Mouse (Mus musculus) bone marrow macrophage, adult 2 months (primary cell): ENCODE data around the gene Dusp9. TPM values are rescaled to one million over a fixed set of nuclear protein-coding genes. Genes with fewer than 3 reads are reported as not detected.

ENCODE experiments used
- H3K27ac ChIP-seq: 2 replicates; pipeline ENCODE4 v1.5.1; 2012; ENCODE audit warnings: low read depth, low read length; ENCODE audit not compliant: insufficient read depth
- H3K4me1 ChIP-seq: 2 replicates; pipeline ENCODE4 v1.6.1; 2012; ENCODE audit warnings: low read length; ENCODE audit not compliant: control insufficient read depth, insufficient read depth
- H3K4me3 ChIP-seq: 2 replicates; pipeline ENCODE4 v1.5.1; 2012; ENCODE audit warnings: mild to moderate bottlenecking, low read length, moderate library complexity; ENCODE audit not compliant: insufficient read depth
- CTCF ChIP-seq: IDR thresholded peaks from 2 replicates; pipeline ENCODE4 v1.5.1; 2012; ENCODE audit warnings: low read depth, mild to moderate bottlenecking, low read length, moderate library complexity
- POLR2A ChIP-seq: IDR thresholded peaks from 2 replicates; pipeline ENCODE4 v1.6.1; 2012; ENCODE audit warnings: mild to moderate bottlenecking, low read depth, low read length, borderline replicate concordance
- polyA plus RNA-seq: library from polyadenylated mRNA; stranded (reverse); fragments of >200 nt; gene quantifications from 2 replicates; pipeline ENCODE4 v1.2.4, GENCODE M21; 2012; ENCODE audit not compliant: missing spikeins, insufficient read depth, insufficient read length

Dusp9 gene
- polyA plus RNA-seq, 1 experiment, result not detected

GRCm38 (mm10) chrX:73684156-73684555 is 44.9 kb downstream of the Dusp9 start:
- TF ChIP-seq CTCF, result no peak
- no peak for TF ChIP-seq POLR2A
- Histone ChIP-seq H3K27ac (no peak overlapping the region), H3K4me1 (peaks cover 7% of the 10 kb centered on the region; the same call in 1 of the 2 replicates), H3K4me3 (no peak overlapping the region)

GRCm38 (mm10) chrX:73684978-73685377 is 45.8 kb downstream of the Dusp9 start:
- Histone ChIP-seq H3K4me1 (peaks cover 7% of the 10 kb centered on the region; the same call in 1 of the 2 replicates), H3K27ac (no peak overlapping the region), H3K4me3 (no peak overlapping the region)
- TF ChIP-seq POLR2A, result no peak
- TF ChIP-seq CTCF, result no peak

- no peak for TF ChIP-seq POLR2A
- TF ChIP-seq CTCF, result no peak
- Histone ChIP-seq H3K4me1 (peaks cover 7% of the 10 kb centered on the region; the same call in 1 of the 2 replicates), H3K4me3 (no peak overlapping the region), H3K27ac (no peak overlapping the region)
These were observed 46.4 kb downstream of the Dusp9 start for GRCm38 (mm10) chrX:73685629-73686028.

- Histone ChIP-seq H3K27ac (no peak overlapping the region), H3K4me1 (peaks cover 8% of the 10 kb centered on the region; the same call in 1 of the 2 replicates), H3K4me3 (peak overlapping the region; percentile 21; the same call in 1 of the 2 replicates)
- no peak for TF ChIP-seq CTCF
- no peak for TF ChIP-seq POLR2A
These were observed 51.9 kb downstream of the Dusp9 start for GRCm38 (mm10) chrX:73690917-73691629.

Other genes with a start within 250 kb of the Dusp9 start
- gene Gm18336, start 240.7 kb upstream of the Dusp9 start, polyA plus RNA-seq, result not detected in 2 replicates
- gene Zfp92, start 228.3 kb upstream of the Dusp9 start, polyA plus RNA-seq, result not detected in 2 replicates
- not detected in 2 replicates for gene Trex2, start 204.1 kb upstream of the Dusp9 start, polyA plus RNA-seq
- gene Haus7, start 180.4 kb upstream of the Dusp9 start, polyA plus RNA-seq, result 9.0 and 9.3 TPM in 2 replicates
- 21.9 and 25.5 TPM in 2 replicates for gene Bgn, start 155.8 kb upstream of the Dusp9 start, polyA plus RNA-seq
- gene Atp2b3, start 136.3 kb upstream of the Dusp9 start, polyA plus RNA-seq, result not detected in 2 replicates
- not detected in 2 replicates for gene Pnck, start 20.7 kb downstream of the Dusp9 start, polyA plus RNA-seq
- gene Slc6a8, start 33.7 kb downstream of the Dusp9 start, polyA plus RNA-seq, result 39.8 and 41.2 TPM in 2 replicates
- 211 and 212 TPM in 2 replicates for gene Bcap31, start 76.8 kb downstream of the Dusp9 start, polyA plus RNA-seq
- gene Abcd1, start 77.2 kb downstream of the Dusp9 start, polyA plus RNA-seq, result 79.6 and 89.1 TPM in 2 replicates
- 4.3 and 4.7 TPM in 2 replicates for gene Plxnb3, start 117.7 kb downstream of the Dusp9 start, polyA plus RNA-seq
- 1.2 and 1.5 TPM in 2 replicates for gene Srpk3, start 135.0 kb downstream of the Dusp9 start, polyA plus RNA-seq
- 123 and 136 TPM in 2 replicates for gene Idh3g, start 147.5 kb downstream of the Dusp9 start, polyA plus RNA-seq
- gene Ssr4, start 147.6 kb downstream of the Dusp9 start, polyA plus RNA-seq, result 213 and 220 TPM in 2 replicates
- gene Pdzd4, start 185.6 kb downstream of the Dusp9 start, polyA plus RNA-seq, result not detected in 2 replicates